Mouse (Mus musculus) hematopoietic multipotent progenitor cell, adult 10-12 weeks (in vitro differentiated cells): ENCODE results near the gene Mov10. TPM values are rescaled to one million over a fixed set of nuclear protein-coding genes. Genes with fewer than 3 reads are reported as not detected.

ENCODE experiments used
- polyA plus RNA-seq: library from polyadenylated mRNA; stranded (reverse); fragments of >175 nt; gene quantifications from 2 replicates; pipeline ENCODE4 v1.2.3, GENCODE M21; 2012; ENCODE audit warnings: low replicate concordance

Gene Mov10
- 37.0 and 47.0 TPM in 2 replicates for polyA plus RNA-seq

DNA sequence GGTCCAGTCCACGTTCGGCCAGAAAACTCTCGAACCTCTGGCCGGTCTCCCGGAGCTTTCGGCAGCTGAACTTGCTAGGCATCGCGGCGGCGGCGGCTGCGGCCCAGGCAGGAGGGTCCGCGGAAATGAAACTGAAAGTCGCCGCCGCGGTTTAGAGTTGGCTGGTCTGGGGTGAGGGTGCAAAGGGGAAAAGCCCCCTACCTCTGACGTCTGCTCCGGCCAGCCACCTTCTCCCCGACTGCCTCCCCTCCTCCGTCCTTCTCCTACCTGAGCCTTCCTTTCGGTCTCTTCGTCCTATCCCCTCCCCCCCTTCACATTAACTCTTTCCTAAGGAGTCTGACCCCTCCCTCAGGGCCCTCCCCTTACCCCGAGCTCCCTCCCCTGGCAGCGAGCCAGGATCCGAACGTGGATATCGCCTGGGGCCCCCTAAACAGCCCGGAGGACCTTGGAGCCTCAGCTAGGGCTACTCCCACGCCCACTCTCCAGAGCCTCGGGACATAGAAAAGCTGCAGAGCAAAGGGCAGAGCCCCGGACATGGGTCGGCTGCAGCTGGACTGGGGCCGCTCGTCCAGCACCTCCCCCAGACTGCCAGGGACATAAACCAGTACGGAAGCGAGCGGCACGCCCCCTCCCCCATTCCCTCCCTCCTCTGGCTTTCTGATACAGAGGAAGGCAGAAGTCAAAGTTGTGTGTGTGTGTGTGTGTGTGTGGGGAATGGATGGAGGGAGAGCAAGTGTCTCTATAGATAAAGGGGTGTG is at the start of gene Mov10:
Mov10 (minus strand) TSS at position 573 of the 758 bp plus-strand sequence.

DNA sequence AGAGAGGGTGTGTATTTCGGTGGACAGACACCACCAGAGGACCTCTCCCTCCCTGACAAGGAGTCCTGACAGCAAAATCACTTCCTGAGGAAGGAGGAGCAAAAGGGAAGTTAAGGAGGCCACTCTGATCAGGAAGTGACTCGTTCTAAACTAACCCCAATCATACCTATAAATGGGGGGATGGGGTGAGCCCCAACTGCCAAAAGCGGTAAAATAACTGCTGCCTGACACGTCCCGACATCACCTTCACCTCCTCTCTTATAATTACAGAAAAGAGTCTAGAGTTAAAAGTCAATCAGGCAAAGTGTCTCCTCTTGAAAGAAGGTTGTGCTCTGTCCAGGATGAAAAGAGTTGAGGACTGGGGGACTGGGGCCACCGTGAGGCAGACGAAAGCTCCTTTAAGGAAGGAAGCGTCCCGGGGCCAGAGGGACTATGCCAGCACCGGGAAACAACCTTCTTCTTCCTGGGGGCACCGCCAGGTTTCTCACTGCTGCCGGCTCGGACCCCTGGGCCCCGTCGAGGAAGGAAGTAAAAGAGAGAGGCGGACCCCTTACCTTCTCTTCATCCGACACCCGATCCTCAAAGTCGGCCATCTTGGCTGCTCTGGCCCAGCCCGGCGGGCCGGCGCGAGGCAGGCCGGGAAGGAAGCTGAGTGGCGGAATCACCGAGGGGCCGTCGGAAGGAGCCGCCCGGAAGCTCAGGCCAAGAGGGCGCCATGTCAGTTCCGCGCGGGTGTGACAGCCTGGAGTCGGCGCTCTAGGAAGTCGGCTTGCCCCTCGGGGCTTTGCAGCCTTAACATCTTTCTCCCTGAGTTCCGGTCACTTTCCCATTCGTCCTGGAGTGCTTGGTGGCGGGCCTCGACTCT is 45.7 kb upstream of the Mov10 start, which contains the start of the genes St7l and Capza1:
St7l (plus strand) TSS at position 220 of the 865 bp plus-strand sequence.
Capza1 (minus strand) TSS at position 720 of the 865 bp plus-strand sequence.

DNA sequence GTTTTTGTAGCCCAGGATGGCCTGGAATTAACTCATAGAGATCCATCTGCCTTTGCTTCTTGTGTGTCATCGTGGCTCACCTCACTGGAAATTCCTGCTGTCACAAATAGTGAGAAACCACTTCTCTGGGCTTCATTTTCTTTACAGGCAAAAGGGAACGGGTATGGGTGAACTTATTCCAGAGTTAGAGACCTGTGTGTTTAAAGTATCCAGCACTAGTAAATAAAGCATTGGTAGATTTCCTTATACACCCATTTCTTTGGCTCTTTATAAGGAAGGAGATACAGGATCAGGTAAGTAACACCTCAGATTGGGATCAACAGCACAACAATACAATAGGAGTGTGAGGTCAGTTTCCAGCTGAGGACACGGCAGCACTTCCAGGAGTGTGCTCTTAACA is 30.3 kb downstream of the Mov10 start, which contains the start of gene Rhoc:
Rhoc (plus strand) TSS at position 301 of the 400 bp plus-strand sequence.

DNA sequence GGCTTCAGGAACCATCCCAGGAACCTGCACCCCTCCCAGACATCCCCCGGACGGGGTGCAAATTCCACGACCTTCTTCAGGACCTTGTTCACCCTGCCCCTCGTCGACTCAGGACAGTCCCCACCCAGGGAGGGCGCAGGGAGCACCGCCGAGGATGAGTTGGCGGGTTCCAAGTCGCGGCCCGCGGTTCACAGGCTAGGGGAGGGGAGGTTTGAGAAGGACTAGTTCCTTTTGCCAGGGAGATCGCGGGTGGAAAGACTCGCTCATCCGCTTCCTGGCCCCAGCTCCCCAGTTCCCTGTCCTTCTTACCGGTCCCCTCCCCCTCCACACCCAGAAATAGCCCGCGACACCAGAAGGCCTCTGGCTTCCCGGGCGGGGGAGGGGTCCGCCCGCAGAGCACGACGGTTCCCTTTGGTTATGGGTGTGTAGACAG is 36.9 kb downstream of the Mov10 start, which contains the start of gene Fam19a3:
Fam19a3 (minus strand) TSS at position 370 of the 433 bp plus-strand sequence.

DNA sequence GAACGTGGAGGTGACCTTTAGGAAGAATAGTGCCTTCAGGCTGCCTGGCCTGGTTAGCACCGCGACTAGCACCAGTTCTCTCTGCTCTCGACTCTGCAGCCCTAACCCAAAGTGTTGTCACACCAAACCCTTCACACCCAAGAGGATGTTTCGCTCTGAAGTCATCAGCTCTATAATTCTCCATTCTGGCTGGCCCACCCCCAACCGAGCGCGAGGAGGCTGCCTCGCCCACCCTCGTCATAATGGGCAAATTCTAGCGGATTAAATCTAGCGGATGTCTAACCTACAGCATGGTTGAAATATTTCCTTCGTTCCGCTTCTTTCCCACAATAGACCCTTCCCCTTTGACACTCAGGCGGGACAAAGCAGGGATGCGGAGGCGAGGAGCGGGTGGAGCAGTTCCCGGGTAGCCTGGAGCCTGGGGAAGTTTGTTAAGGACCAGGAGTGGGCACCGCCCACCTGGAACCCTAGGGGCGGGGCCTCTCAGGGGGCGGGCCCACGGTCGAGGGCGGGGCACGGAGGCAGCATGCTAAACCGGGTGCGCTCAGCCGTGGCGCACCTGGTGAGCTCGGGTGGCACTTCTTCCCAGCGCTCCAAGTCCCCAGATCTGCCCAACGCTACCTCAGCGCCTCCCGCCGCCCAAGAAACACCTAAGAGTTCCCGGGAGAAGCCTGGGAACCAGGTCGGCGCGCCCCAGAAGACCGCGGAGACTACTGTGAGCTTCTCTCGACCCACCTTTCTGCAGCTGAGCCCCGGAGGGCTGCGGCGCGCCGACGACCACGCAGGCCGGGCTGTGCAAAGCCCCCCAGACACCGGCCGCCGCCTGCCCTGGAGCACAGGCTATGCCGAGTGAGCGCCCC is 37.6 kb downstream of the Mov10 start, which contains the start of gene Ppm1j:
Ppm1j (plus strand) TSS at position 496 of the 860 bp plus-strand sequence.

Other genes with a start within 250 kb of the Mov10 start
- 8.5 and 39.0 TPM in 2 replicates for gene Slc16a1, start 179.9 kb downstream of the Mov10 start, polyA plus RNA-seq
- gene Ppm1j, start 37.5 kb downstream of the Mov10 start, polyA plus RNA-seq: 32.6 and 73.2 TPM in 2 replicates
- gene Fam19a3, start 36.7 kb downstream of the Mov10 start, polyA plus RNA-seq: 0.58 and 0.97 TPM in 2 replicates
- gene Rhoc, start 30.2 kb downstream of the Mov10 start, polyA plus RNA-seq: 21.0 and 44.1 TPM in 2 replicates
- 6.3 and 6.4 TPM in 2 replicates for gene St7l, start 45.4 kb upstream of the Mov10 start, polyA plus RNA-seq
- 19.4 and 21.4 TPM in 2 replicates for gene Capza1, start 45.9 kb upstream of the Mov10 start, polyA plus RNA-seq
- gene Wnt2b, start 143.4 kb upstream of the Mov10 start, polyA plus RNA-seq: 0.03 TPM in 1 of 2 replicates, not detected in the other
- gene Cttnbp2nl, start 234.6 kb upstream of the Mov10 start, polyA plus RNA-seq: 1.1 and 4.1 TPM in 2 replicates
- not detected in 2 replicates for gene 4930564D02Rik, start 248.3 kb upstream of the Mov10 start, polyA plus RNA-seq